ENCODE assay signal across 19 mouse cellular contexts in the genomic region with DNA sequence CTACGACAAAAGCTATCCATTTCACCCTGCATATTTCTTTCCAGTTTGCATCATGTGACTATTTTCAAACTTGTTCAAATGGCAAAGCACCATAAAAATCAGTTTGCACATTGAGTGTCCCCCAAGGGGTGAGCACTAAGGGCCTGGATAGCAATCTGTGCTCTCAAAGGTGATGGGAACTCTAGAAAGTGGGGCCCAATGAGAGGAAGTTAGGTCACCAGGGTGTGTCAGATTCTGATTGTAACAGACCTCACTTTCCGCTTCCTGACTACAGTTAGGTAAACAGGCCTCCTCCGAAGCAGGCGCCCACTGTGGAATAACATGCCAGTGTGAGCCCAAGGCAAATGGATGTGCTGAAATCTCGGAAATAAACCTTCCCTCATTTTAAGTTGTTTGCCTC.
"Had no signal": no experiment of that assay in that cellular context is flagged by ENCODE, and none has a peak within 500 bp of the region (broad histone marks: within the 10 kb centered on the region; RNA-seq: fewer than 3 reads in every experiment).

No protein-coding gene starts in this region.

- H3K4me3 ChIP-seq: limb, embryonic 13.5 days; liver, embryonic 12.5 days; liver, embryonic 15.5 days; lung, embryonic 15.5 days; midbrain, embryonic 12.5 days; midbrain, embryonic 15.5 days had no signal

- H3K9me3 ChIP-seq: limb, embryonic 13.5 days; liver, embryonic 12.5 days; liver, embryonic 15.5 days; lung, embryonic 15.5 days; midbrain, embryonic 15.5 days had no signal

- H3K36me3 ChIP-seq: liver, embryonic 15.5 days; lung, embryonic 15.5 days; midbrain, embryonic 12.5 days; midbrain, embryonic 15.5 days had no signal

- H3K9ac ChIP-seq: limb, embryonic 13.5 days; liver, embryonic 12.5 days; liver, embryonic 15.5 days; lung, embryonic 15.5 days; midbrain, embryonic 12.5 days; midbrain, embryonic 15.5 days had no signal

- H3K4me1 ChIP-seq: liver, embryonic 15.5 days; midbrain, embryonic 12.5 days; midbrain, embryonic 15.5 days had no signal

- DNase-seq: kidney, adult 11 months; kidney, adult 8-10 months; kidney, postnatal 14 days; kidney, postnatal 4 days; left cerebral cortex, postnatal 4 days; liver; lung, adult 18-20 months; lung, postnatal 10 days; lung, postnatal 36 days; right cerebral cortex, postnatal 14 days; right cerebral cortex, postnatal 4 days; thymus, adult 18-20 months; thymus, postnatal 36 days had no signal

- H3K27ac ChIP-seq: limb, embryonic 13.5 days; liver, embryonic 12.5 days; liver, embryonic 15.5 days; lung, embryonic 15.5 days; midbrain, embryonic 12.5 days; midbrain, embryonic 15.5 days had no signal

- H3K4me2 ChIP-seq: limb, embryonic 13.5 days; liver, embryonic 12.5 days; liver, embryonic 15.5 days; lung, embryonic 15.5 days; midbrain, embryonic 12.5 days; midbrain, embryonic 15.5 days had no signal

- H3K27me3 ChIP-seq: limb, embryonic 13.5 days; liver, embryonic 12.5 days; liver, embryonic 15.5 days; lung, embryonic 15.5 days; midbrain, embryonic 12.5 days; midbrain, embryonic 15.5 days had no signal

- ATAC-seq: liver, embryonic 12.5 days; midbrain, embryonic 15.5 days had no signal
